Mouse (Mus musculus) heart, embryonic 14.5 days (tissue): ENCODE results near the gene Fgfr2. TPM values are rescaled to one million over a fixed set of nuclear protein-coding genes. Genes with fewer than 3 reads are reported as not detected.
A peak's percentile ranks its signal among the peaks of the same experiment; 100 is the strongest.

Experiments
- ATAC-seq: fragments of 200-750 bp; cut with Nextera tagmentation; 2 replicates; pipeline ENCODE4 v1.8.0; 2017; ENCODE audit warnings: low read depth, moderate TSS enrichment; ENCODE audit not compliant: insufficient number of reproducible peaks, insufficient read depth, low FRiP score
- H3K27ac ChIP-seq, 2 experiments: fragments of 200-500 bp in 1 of 2; fragments of 300-500 bp in 1 of 2; sonication (generic) in 1 of 2; replicated peaks in 1 of 2; 2 replicates each; pipeline ENCODE4 v1.5.1; 2012 to 2014; ENCODE audit warnings: low read depth in 2 of 2, low read length in 2 of 2, control low read depth in 1 of 2, mild to moderate bottlenecking in 1 of 2, mixed read lengths in 1 of 2; ENCODE audit not compliant: control insufficient read depth in 1 of 2, insufficient read depth in 1 of 2
- H3K27me3 ChIP-seq: fragments of 300-500 bp; sonication (generic); 2 replicates; pipeline ENCODE4 v1.6.1; 2014; ENCODE audit warnings: mild to moderate bottlenecking, low read length, control low read depth; ENCODE audit not compliant: control insufficient read depth, insufficient read depth
- H3K36me3 ChIP-seq: fragments of 300-500 bp; sonication (generic); 2 replicates; pipeline ENCODE4 v1.6.1; 2014; ENCODE audit warnings: mild to moderate bottlenecking, control low read depth, low read length, mixed read lengths; ENCODE audit not compliant: control insufficient read depth, insufficient read depth
- H3K4me1 ChIP-seq, 2 experiments: fragments of 200-500 bp in 1 of 2; fragments of 300-500 bp in 1 of 2; sonication (generic) in 1 of 2; 2 replicates each; pipeline ENCODE4 v1.6.1; 2012 to 2014; ENCODE audit warnings: low read length in 2 of 2, control low read depth in 1 of 2, mixed read lengths in 1 of 2; ENCODE audit not compliant: control insufficient read depth in 2 of 2, insufficient read depth in 2 of 2
- H3K4me2 ChIP-seq: fragments of 300-500 bp; sonication (generic); 2 replicates; pipeline ENCODE4 v1.6.1; 2014; ENCODE audit warnings: mild to moderate bottlenecking, low read length
- H3K4me3 ChIP-seq, 2 experiments: fragments of 200-500 bp in 1 of 2; fragments of 300-500 bp in 1 of 2; sonication (generic) in 1 of 2; 2 replicates each; pipeline ENCODE4 v1.5.1; 2012 to 2014; ENCODE audit warnings: low read length in 2 of 2, mild to moderate bottlenecking in 2 of 2, control low read depth in 1 of 2, low read depth in 1 of 2, moderate library complexity in 1 of 2; ENCODE audit not compliant: control insufficient read depth in 1 of 2, insufficient read depth in 1 of 2
- H3K9ac ChIP-seq: fragments of 300-500 bp; sonication (generic); 2 replicates; pipeline ENCODE4 v1.6.1; 2014; ENCODE audit warnings: mild to moderate bottlenecking, low read length
- H3K9me3 ChIP-seq: fragments of 300-500 bp; sonication (generic); 2 replicates; pipeline ENCODE4 v1.6.1; 2016; ENCODE audit warnings: low read length, control low read depth; ENCODE audit not compliant: control insufficient read depth
- WGBS: fragments of 180-500 bp; shearing (Covaris S2); extraction: QIAGEN DNeasy Blood & Tissue Kit; methylation state at CpG from one replicate; pipeline ENCODE4 v1.1.7; 2014; 5-methylcytosine and 5-hydroxymethylcytosine counted together
- polyA plus RNA-seq: library from polyadenylated mRNA; unstranded; fragments of >200 nt; fragmentation: Nextera tagmentation; extraction: Ambion mirVana; gene quantifications from 2 replicates; pipeline ENCODE4 v1.2.1, GENCODE M21; 2014

The Fgfr2 gene
- polyA plus RNA-seq, 1 experiment from 2014 or later: 22.4 TPM

DNA sequence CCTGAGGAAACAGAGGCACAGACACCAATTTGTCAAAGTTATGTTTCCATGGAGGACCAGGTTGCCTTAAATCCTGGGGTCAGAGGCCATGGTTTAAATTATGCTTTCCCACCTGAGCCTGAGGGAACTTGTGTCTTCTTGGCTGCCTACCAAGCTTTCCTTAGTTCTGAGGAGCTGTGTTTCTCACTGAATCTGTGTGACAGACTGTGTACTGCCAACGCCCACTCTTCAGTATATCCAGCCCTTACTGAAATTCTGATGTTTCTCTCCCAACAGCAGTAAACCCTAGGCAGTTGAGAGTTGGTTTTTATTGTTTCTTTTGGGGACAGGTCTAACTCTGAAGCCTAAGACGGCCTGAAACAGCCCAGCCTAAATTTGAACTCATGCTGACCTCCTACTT, 529.4 kb downstream of the Fgfr2 start:
- 66% methylated on average over 2 of the region's 2 CpGs for WGBS
- Histone ChIP-seq H3K4me1 (peaks cover 0 to 12% of the 10 kb centered on the region in 2 experiments; a peak in 2 of 4 replicates), H3K27ac (no peak overlapping the region), H3K27me3 (peaks cover 39% of the 10 kb centered on the region), H3K4me3 (no peak overlapping the region), H3K9me3 (no peaks in the 10 kb centered on the region), H3K9ac (no peak overlapping the region), H3K36me3 (no peaks in the 10 kb centered on the region), H3K4me2 (no peak overlapping the region)
- no peak for ATAC-seq

DNA sequence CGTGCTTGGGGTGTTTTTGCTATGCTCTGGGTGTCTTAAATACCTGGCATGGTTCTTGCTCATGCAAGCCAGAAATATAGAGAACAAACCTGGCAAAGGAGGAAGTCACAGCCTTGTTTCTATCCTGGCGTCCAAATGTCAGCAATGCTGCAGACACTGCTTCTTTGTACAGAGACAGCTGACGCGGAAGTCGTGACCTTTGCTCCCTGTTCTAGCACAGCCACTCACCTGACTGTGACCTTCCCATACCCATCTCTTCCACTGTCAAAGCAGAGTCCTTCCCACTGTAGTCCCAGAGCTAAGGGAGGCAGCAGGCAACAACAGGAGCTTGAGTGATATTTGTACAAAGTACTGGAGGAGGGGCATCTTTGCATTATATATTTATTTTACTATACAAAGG, 533.5 kb downstream of the Fgfr2 start:
- ATAC-seq: no peak
- WGBS: 58% methylated on average over 5 of the region's 5 CpGs

DNA sequence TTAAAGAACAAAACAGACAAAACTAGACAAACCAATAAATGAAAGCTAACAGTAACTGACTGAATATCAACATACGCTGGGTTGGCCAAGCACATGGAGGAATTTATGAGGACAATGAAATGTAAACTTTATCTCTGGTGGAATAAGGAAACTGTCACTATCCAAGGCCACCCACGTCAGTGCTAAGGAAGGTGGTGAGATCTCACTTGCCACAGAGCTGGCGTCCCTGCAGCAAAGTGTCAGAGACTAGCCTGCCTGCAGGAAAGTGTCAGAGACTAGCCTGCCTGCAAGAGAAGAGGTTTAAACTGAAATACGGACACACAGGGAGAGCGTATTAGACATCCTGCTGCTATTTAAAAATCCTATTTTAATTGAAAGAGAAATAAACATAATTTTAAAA, 536.0 kb downstream of the Fgfr2 start:
- Histone ChIP-seq H3K9me3 (no peaks in the 10 kb centered on the region), H3K4me2 (no peak overlapping the region), H3K36me3 (no peaks in the 10 kb centered on the region), H3K27ac (no peak overlapping the region), H3K9ac (no peak overlapping the region), H3K4me1 (peaks cover 0 to 2% of the 10 kb centered on the region in 2 experiments; a peak in 2 of 4 replicates), H3K4me3 (no peak overlapping the region), H3K27me3 (no peaks in the 10 kb centered on the region)
- ATAC-seq: no peak
- 56% methylated on average over 5 of the region's 5 CpGs for WGBS

More for the DNA sequence above, 533.5 kb downstream of the Fgfr2 start:
- no peaks in the 10 kb centered on the region for H3K9me3 ChIP-seq
- H3K27me3 ChIP-seq: no peaks in the 10 kb centered on the region
- no peaks in the 10 kb centered on the region for H3K4me1 ChIP-seq
- no peak overlapping the region for H3K4me3 ChIP-seq
- no peak overlapping the region for H3K4me2 ChIP-seq
- H3K36me3 ChIP-seq: no peaks in the 10 kb centered on the region
- no peak overlapping the region for H3K27ac ChIP-seq
- no peak overlapping the region for H3K9ac ChIP-seq

DNA sequence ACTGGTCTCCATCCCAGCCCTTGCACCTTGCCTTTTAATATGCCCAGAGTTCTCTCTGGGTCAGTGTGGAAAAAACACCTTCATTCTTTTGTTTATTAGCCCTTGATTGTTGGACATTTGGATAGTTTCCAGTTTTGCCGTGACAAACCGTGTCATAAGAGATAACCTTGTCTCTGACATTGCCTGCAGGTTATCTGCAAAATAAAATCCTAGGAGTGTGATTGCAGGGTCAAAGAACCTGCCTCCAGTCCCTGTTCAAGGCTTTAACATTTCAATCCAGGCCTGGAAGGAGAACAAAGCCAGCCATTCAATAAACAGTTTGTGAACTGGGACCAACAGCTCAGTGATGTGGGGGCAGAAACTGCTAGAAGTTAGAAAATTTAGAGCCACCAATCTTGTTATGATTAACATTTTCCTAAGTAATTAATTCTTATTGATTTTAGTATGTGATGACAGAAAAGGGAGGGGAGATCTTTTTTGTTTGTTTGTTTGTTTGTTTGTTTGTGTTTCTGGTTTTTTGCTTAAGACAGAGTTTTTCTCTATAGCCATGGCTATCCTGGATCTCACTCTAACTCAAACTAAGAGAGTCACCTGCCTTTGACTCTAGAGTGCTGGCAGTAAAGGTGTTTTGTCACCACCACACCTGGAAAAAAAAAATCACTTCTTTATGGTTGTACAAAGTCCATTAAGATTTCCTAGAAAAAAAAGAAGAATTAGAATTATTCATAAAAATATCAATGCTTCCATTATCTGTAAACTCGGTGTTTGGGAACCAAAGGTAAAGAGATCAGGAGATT, 537.3 kb downstream of the Fgfr2 start:
- no peak overlapping the region for H3K4me3 ChIP-seq
- H3K36me3 ChIP-seq: no peaks in the 10 kb centered on the region
- H3K4me1 ChIP-seq: peaks cover 0 to 2% of the 10 kb centered on the region in 2 experiments; a peak in 2 of 4 replicates
- H3K27me3 ChIP-seq: no peaks in the 10 kb centered on the region
- no peak overlapping the region for H3K27ac ChIP-seq
- WGBS: 30% methylated on average over 3 of the region's 3 CpGs
- no peaks in the 10 kb centered on the region for H3K9me3 ChIP-seq
- no peak for ATAC-seq
- H3K9ac ChIP-seq: no peak overlapping the region
- H3K4me2 ChIP-seq: no peak overlapping the region

DNA sequence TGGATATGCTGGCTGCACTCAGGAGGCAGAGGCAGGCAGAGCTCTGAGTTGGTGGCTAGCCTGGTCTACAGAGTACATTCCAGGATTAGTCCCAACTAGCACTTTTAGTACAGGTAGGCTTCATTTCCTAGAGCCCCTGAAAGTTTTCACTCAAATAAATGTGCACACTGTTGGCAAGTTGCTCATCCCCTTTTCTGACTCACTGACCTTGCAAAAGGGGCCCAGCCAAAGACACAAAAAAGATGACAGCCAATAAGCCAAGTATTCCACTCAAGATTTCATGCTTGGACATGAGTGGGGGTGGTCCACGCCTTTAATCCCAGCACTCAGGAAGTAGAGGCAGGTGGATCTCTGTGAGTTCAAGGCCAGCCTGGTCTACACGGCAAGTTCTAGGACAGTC, 541.7 kb downstream of the Fgfr2 start:
- Histone ChIP-seq H3K4me3 (no peak overlapping the region), H3K4me1 (peaks cover 2 to 5% of the 10 kb centered on the region in 2 experiments; a peak in 2 of 4 replicates), H3K36me3 (no peaks in the 10 kb centered on the region), H3K9me3 (no peaks in the 10 kb centered on the region), H3K4me2 (no peak overlapping the region), H3K9ac (no peak overlapping the region), H3K27me3 (no peaks in the 10 kb centered on the region), H3K27ac (no peak overlapping the region)
- 79% methylated on average over 2 of the region's 2 CpGs for WGBS
- ATAC-seq: no peak

DNA sequence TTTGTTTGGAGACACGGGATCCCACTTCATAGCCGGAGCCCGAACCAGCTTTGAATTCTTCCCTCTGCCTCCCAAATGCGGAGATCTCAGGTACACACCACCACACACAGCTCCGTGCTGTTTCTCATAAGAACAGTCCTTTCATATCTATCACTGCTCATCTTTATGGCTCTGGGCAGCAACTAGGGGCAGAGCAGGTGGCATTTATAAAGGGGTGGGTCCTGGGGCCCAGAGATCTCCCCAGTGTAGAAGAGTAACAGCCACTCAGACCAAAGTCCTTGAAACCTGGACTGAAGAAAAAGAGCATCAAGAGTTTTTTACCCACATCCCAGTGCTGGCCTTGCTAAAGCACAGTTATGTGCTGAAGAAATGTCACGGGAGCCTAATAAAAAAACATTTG, 542.6 kb downstream of the Fgfr2 start:
- Histone ChIP-seq H3K4me1 (peaks cover 2 to 6% of the 10 kb centered on the region in 2 experiments; a peak in 3 of 4 replicates), H3K36me3 (no peaks in the 10 kb centered on the region)

DNA sequence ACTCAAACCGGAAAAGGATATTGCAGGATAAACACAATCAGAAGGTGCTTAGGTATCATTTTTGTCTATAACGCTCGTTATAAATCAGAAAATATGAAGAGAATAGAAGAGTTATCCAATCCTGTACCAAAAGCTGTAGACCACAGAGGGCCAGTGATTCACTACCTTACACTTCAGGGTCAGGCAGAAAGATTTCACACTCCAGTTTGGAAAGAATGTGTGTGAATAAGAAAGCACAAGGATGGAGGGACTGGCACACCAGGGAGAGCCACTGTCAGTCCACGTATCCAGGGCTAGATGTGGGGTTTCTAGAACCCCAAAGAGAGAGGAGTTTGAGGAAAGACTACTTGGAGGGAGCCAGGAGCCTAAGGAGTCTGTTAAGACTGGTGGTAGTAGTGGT, 546.3 kb downstream of the Fgfr2 start:
- Histone ChIP-seq H3K4me2 (peak overlapping the region; percentile 70), H3K9me3 (no peaks in the 10 kb centered on the region), H3K27me3 (no peaks in the 10 kb centered on the region), H3K9ac (peak overlapping the region; percentile 78), H3K36me3 (no peaks in the 10 kb centered on the region), H3K4me3 (0 out of 4 replicates have a peak overlapping the region, but pooled peaks of 1 of the 2 experiments have one; percentile 58), H3K4me1 (peaks cover 2 to 23% of the 10 kb centered on the region in 2 experiments), H3K27ac (peak overlapping the region; percentile 93 to 96; a peak in 3 of 4 replicates)
- no peak for ATAC-seq
- 51% methylated on average over 4 of the region's 4 CpGs for WGBS

More for the DNA sequence above, 542.6 kb downstream of the Fgfr2 start:
- Histone ChIP-seq H3K4me2 (no peak overlapping the region), H3K9ac (no peak overlapping the region), H3K4me3 (no peak overlapping the region), H3K9me3 (no peaks in the 10 kb centered on the region), H3K27ac (no peak overlapping the region), H3K27me3 (no peaks in the 10 kb centered on the region)
- WGBS: 56% methylated on average over 6 of the region's 6 CpGs
- ATAC-seq: no peak
